Mouse (Mus musculus) lung, adult 2 months (tissue): ENCODE measurements around the gene Lgr6. TPM values are rescaled to one million over a fixed set of nuclear protein-coding genes. Genes with fewer than 3 reads are reported as not detected.

Experiments
- DNase-seq: peaks from one replicate; pipeline ENCODE4 v3.0.0; 2022
- H3K4me1 ChIP-seq: fragments of 200-500 bp; 2 replicates; pipeline ENCODE4 v1.6.1; 2011; ENCODE audit warnings: low read length; ENCODE audit not compliant: control insufficient read depth, insufficient read depth
- H3K4me3 ChIP-seq: fragments of 200-500 bp; replicated peaks from 2 replicates; pipeline ENCODE3; 2011; ENCODE audit warnings: low read depth, mild to moderate bottlenecking, control low read depth, low read length; ENCODE audit errors: extremely low read depth
- CTCF ChIP-seq: fragments of 200-500 bp; IDR thresholded peaks from 2 replicates; pipeline ENCODE4 v1.5.1; 2011; ENCODE audit warnings: mild to moderate bottlenecking, low read length, control low read depth; ENCODE audit not compliant: insufficient read depth
- POLR2A ChIP-seq: fragments of 200-500 bp; IDR thresholded peaks from 2 replicates; pipeline ENCODE4 v1.6.1; 2011; ENCODE audit warnings: low read depth, mild to moderate bottlenecking, control low read depth, low read length, borderline replicate concordance; ENCODE audit errors: extremely low read depth
- WGBS: fragments of 180-500 bp; shearing (Covaris S2); methylation state at CpG from one replicate; pipeline ENCODE4 v1.1.7; 2018; 5-methylcytosine and 5-hydroxymethylcytosine counted together
- polyA plus RNA-seq: library from polyadenylated mRNA; depleted of rRNA; stranded (reverse); fragments of >200 nt; gene quantifications from 2 replicates; pipeline ENCODE4 v1.2.3, GENCODE M21; 2012

Lgr6 gene
- polyA plus RNA-seq, 1 experiment, result 4.1 TPM

DNA sequence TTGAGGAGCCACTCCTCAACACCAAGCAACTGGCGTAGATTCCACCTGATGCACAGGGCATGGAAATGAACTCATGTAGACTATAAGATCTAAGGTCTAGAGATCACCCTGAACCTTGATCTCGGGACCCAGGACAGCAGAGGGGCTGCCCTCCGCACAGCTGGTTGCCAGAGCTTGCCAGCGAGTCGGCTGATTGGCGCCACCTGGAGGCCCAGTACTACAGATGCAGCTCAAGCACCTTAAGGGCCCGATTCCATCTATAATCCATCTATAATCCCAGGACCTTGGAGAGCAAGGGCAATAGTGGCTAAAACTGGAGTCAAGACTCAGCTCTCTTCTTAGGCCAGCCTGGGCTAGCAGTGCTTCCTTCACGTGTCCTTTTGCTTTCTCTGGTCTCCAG is 875 bp upstream of the Lgr6 start:
- DNase-seq, result peak; percentile 64
- 2% methylated on average over 8 of the region's 8 CpGs for WGBS
- TF ChIP-seq CTCF (peak; percentile 71), POLR2A (no peak)
- no peaks in the 10 kb centered on the region; the same call in 1 of the 2 replicates for H3K4me1 ChIP-seq
- no peak overlapping the region for H3K4me3 ChIP-seq

GRCm38 (mm10) chr1:135100400-135100799 is 4.7 kb downstream of the Lgr6 start:
- 49% methylated on average over 7 of the region's 7 CpGs for WGBS
- no peak for DNase-seq
- Histone ChIP-seq H3K4me3 (no peak overlapping the region), H3K4me1 (no peaks in the 10 kb centered on the region)
- TF ChIP-seq CTCF, result no peak
- TF ChIP-seq POLR2A, result no peak

DNA sequence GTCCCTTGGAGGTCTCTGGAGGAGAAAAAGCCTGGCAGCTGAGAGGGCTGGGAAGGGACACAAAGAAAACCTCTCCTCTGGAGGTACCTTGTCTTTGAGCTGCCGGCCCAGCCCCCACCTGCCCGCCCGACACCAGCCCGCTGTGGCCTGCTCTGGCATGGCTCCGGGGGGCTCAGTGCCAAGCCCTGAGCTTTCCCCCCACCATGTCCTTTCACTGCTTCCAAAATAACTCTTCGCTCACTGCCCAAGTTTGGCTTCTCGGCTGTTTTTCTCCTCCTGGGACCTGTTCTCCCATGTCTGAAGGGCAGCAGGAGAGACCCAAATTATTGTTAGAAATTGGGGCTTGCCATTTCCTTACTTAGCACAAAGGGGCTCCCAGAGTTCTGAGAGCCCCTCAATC is 6.6 kb downstream of the Lgr6 start:
- no peak overlapping the region for H3K4me3 ChIP-seq
- H3K4me1 ChIP-seq, result no peaks in the 10 kb centered on the region
- WGBS, result 87% methylated on average over 7 of the region's 7 CpGs
- TF ChIP-seq POLR2A, result no peak
- TF ChIP-seq CTCF, result no peak
- DNase-seq, result no peak

DNA sequence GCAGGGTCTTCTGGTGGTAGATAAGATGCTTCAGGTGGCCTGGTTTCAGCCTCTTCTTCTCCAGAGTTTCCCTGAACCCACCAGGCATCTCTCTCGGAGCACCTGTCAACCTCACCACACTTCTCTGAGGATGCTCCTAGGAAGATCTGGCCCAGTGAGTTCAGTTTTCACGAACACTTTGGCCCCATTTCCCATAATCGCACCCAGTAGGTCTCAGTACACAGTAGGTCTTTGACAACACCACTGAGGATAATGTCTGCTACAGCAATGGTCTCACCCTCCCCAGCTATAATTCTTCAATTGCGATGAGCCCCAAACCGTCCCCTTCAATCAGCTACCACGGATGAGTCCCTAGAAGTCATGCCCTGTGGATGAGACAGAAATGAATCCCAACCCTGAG is 7.6 kb downstream of the Lgr6 start:
- TF ChIP-seq POLR2A (no peak), CTCF (no peak)
- Histone ChIP-seq H3K4me1 (no peaks in the 10 kb centered on the region), H3K4me3 (no peak overlapping the region)
- DNase-seq, result no peak
- 90% methylated on average over 6 of the region's 6 CpGs for WGBS

- TF ChIP-seq CTCF (no peak), POLR2A (no peak)
- no peak for DNase-seq
- H3K4me1 ChIP-seq, result no peaks in the 10 kb centered on the region
- 76% methylated on average over 11 of the region's 11 CpGs for WGBS
- H3K4me3 ChIP-seq, result no peak overlapping the region
Measured at GRCm38 (mm10) chr1:135096312-135096711, 8.8 kb downstream of the Lgr6 start.

DNA sequence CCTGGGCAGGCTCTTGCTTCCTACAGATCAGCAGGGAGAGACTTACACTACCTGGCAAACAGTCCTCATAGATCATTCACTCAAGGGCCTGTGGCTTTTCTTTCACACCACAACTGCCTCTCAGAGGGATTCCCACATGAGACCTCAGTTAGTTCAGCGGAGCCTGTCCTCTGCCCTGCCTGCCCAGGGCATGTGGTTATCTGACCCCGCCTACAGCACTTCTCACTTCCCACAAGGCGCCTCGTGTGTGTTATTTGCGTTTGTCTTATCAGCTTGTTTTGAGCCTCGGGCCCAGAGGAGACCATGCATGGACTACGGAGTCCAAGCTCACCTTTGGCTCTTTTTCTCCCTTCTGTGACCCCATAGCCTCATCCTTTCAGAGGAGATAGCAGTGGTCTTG is 9.9 kb downstream of the Lgr6 start:
- Histone ChIP-seq H3K4me1 (no peaks in the 10 kb centered on the region), H3K4me3 (no peak overlapping the region)
- 25% methylated on average over 7 of the region's 7 CpGs for WGBS
- no peak for TF ChIP-seq CTCF
- TF ChIP-seq POLR2A, result no peak
- no peak for DNase-seq

- TF ChIP-seq POLR2A, result no peak
- no peak for TF ChIP-seq CTCF
- no peak for DNase-seq
- Histone ChIP-seq H3K4me3 (no peak overlapping the region), H3K4me1 (no peaks in the 10 kb centered on the region)
- WGBS, result 64% methylated on average over 7 of the region's 7 CpGs
Measured at GRCm38 (mm10) chr1:135094723-135095122, 10.4 kb downstream of the Lgr6 start.

DNA sequence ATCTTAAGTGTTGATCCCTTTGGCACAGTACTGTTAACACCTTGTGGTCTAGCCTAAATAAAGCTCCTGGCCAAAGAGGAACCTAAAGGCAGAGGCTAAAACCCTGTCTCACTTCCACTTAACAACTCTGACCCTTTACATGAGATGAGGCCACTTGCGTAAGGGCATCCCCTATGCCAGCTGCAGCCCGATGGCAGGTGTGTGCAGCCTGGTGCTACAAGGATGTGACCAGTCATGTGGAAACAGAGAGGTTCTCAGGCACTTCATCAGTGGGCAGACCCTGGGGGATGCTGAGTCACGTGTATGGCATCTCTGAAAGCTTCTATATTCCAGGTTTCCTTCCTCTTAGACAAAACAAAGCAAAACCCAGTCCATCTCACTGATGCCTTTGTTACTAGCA is 14.2 kb downstream of the Lgr6 start:
- TF ChIP-seq CTCF, result no peak
- no peak for TF ChIP-seq POLR2A
- 44% methylated on average over 3 of the region's 3 CpGs for WGBS
- DNase-seq, result no peak
- Histone ChIP-seq H3K4me3 (no peak overlapping the region), H3K4me1 (no peaks in the 10 kb centered on the region)

- 71% methylated on average over 10 of the region's 10 CpGs for WGBS
Measured at GRCm38 (mm10) chr1:135089626-135090025, 15.4 kb downstream of the Lgr6 start.

GRCm38 (mm10) chr1:135087414-135087813 is 17.7 kb downstream of the Lgr6 start:
- no peak for DNase-seq
- no peak overlapping the region for H3K4me3 ChIP-seq
- 40% methylated on average over 1 of the region's 1 CpGs for WGBS
- no peak for TF ChIP-seq POLR2A
- no peaks in the 10 kb centered on the region for H3K4me1 ChIP-seq

More at GRCm38 (mm10) chr1:135089626-135090025, 15.4 kb downstream of the Lgr6 start:
- Histone ChIP-seq H3K4me1 (no peaks in the 10 kb centered on the region), H3K4me3 (no peak overlapping the region)
- no peak for DNase-seq
- TF ChIP-seq CTCF (no peak), POLR2A (no peak)

GRCm38 (mm10) chr1:135086015-135086414 is 19.1 kb downstream of the Lgr6 start:
- no peak for DNase-seq
- 36% methylated on average over 7 of the region's 7 CpGs for WGBS
- TF ChIP-seq POLR2A, result no peak
- no peak for TF ChIP-seq CTCF
- Histone ChIP-seq H3K4me1 (no peaks in the 10 kb centered on the region), H3K4me3 (no peak overlapping the region)
